Mouse (Mus musculus) gonadal fat pad, adult 2 months (tissue): Measurements from ENCODE around the gene Psmd3. TPM values are rescaled to one million over a fixed set of nuclear protein-coding genes. Genes with fewer than 3 reads are reported as not detected.
"Not testable (repeated sequence)": the region's sequence is repeated elsewhere in the genome, so short reads cannot be mapped to it uniquely, and the experiment has no call there.

Experiments used
- DNase-seq: peaks from one replicate; pipeline ENCODE4 v3.0.0-alpha.2; 2012; ENCODE audit warnings: low read depth
- polyA plus RNA-seq: library from polyadenylated mRNA; depleted of rRNA; stranded (reverse); fragments of >200 nt; gene quantifications from 2 replicates; pipeline ENCODE4 v1.2.3, GENCODE M21; 2012

Psmd3 gene
- polyA plus RNA-seq, 1 experiment: 186 TPM

GRCm38 (mm10) chr11:98717904-98718303 lies 35.5 kb downstream of the Psmd3 start:
- DNase-seq: no peak

- no peak for DNase-seq
Observed at GRCm38 (mm10) chr11:98720756-98721155, 38.4 kb downstream of the Psmd3 start.

GRCm38 (mm10) chr11:98721458-98722226 lies 39.3 kb downstream of the Psmd3 start:
- DNase-seq: no peak

- DNase-seq: no peak
Observed at GRCm38 (mm10) chr11:98723098-98723497, 40.7 kb downstream of the Psmd3 start.

GRCm38 (mm10) chr11:98725926-98726506 lies 43.7 kb downstream of the Psmd3 start:
- no peak for DNase-seq

GRCm38 (mm10) chr11:98729119-98729588 lies 46.8 kb downstream of the Psmd3 start, which contains the start of gene Med24:
Med24 (minus strand) TSS chr11:98729435.
- DNase-seq: no peak

GRCm38 (mm10) chr11:98730727-98731126 lies 48.4 kb downstream of the Psmd3 start:
- no peak for DNase-seq

GRCm38 (mm10) chr11:98731134-98731533 lies 48.8 kb downstream of the Psmd3 start:
- no peak for DNase-seq

GRCm38 (mm10) chr11:98734020-98734419 lies 51.7 kb downstream of the Psmd3 start:
- DNase-seq: no peak

- no peak for DNase-seq
Observed at GRCm38 (mm10) chr11:98735111-98735510, 52.8 kb downstream of the Psmd3 start.

GRCm38 (mm10) chr11:98736176-98736575 lies 53.8 kb downstream of the Psmd3 start:
- no peak for DNase-seq

GRCm38 (mm10) chr11:98737220-98737619 lies 54.9 kb downstream of the Psmd3 start:
- DNase-seq: not testable (repeated sequence)

GRCm38 (mm10) chr11:98738428-98738911 lies 56.1 kb downstream of the Psmd3 start:
- no peak for DNase-seq

GRCm38 (mm10) chr11:98738925-98739324 lies 56.6 kb downstream of the Psmd3 start:
- DNase-seq: no peak

GRCm38 (mm10) chr11:98740026-98740392 lies 57.7 kb downstream of the Psmd3 start:
- no peak for DNase-seq

- DNase-seq: no peak
Observed at GRCm38 (mm10) chr11:98740393-98741050, 58.2 kb downstream of the Psmd3 start, which contains the start of gene Thra. Thra (plus strand) TSS chr11:98740638.

GRCm38 (mm10) chr11:98741051-98741620 lies 58.8 kb downstream of the Psmd3 start:
- no peak for DNase-seq

GRCm38 (mm10) chr11:98741622-98742396 lies 59.5 kb downstream of the Psmd3 start:
- no peak for DNase-seq

GRCm38 (mm10) chr11:98742397-98743291 lies 60.3 kb downstream of the Psmd3 start:
- no peak for DNase-seq

GRCm38 (mm10) chr11:98743655-98744345 lies 61.4 kb downstream of the Psmd3 start:
- no peak for DNase-seq
